Mouse (Mus musculus) cerebellum, adult 9-10 months (tissue): ENCODE results near the gene Cope.

Experiments used
- DNase-seq: peaks from one replicate; pipeline ENCODE4 v3.0.0; 2022

Gene Cope

GRCm38 (mm10) chr8:70313399-70313798 is 11.1 kb downstream of the Cope start:
- DNase-seq = peak; percentile 54

- peak; percentile 81 for DNase-seq
These were observed 13.5 kb downstream of the Cope start, which contains the start of gene Cers1 for GRCm38 (mm10) chr8:70315624-70316510. Gene Cers1 (plus strand): TSS chr8:70315775.

- peak; percentile 60 for DNase-seq
These were observed 14.5 kb downstream of the Cope start for GRCm38 (mm10) chr8:70316511-70317504.

- DNase-seq = no peak
These were observed 15.6 kb downstream of the Cope start for GRCm38 (mm10) chr8:70317872-70318271.

GRCm38 (mm10) chr8:70323716-70324115 is 21.4 kb downstream of the Cope start:
- DNase-seq = no peak

- no peak for DNase-seq
These were observed 25.2 kb downstream of the Cope start for GRCm38 (mm10) chr8:70327512-70327911.

- DNase-seq = no peak
These were observed 27.0 kb downstream of the Cope start, which contains the start of gene Gdf1 for GRCm38 (mm10) chr8:70329124-70329834. Gene Gdf1 (plus strand): TSS chr8:70329817.

- DNase-seq = peak; percentile 50
These were observed 27.8 kb downstream of the Cope start for GRCm38 (mm10) chr8:70329835-70330740.

- peak; percentile 59 for DNase-seq
These were observed 28.5 kb downstream of the Cope start for GRCm38 (mm10) chr8:70330741-70331364.

- DNase-seq = peak; percentile 55
These were observed 29.2 kb downstream of the Cope start for GRCm38 (mm10) chr8:70331526-70331925.

- DNase-seq = peak; percentile 79
These were observed 30.0 kb downstream of the Cope start for GRCm38 (mm10) chr8:70332070-70332877.

- no peak for DNase-seq
These were observed 30.5 kb downstream of the Cope start for GRCm38 (mm10) chr8:70332878-70333202.

- no peak for DNase-seq
These were observed 36.6 kb downstream of the Cope start for GRCm38 (mm10) chr8:70338931-70339330.

- DNase-seq = peak; percentile 77
These were observed 38.3 kb downstream of the Cope start for GRCm38 (mm10) chr8:70340659-70341058.

- peak; percentile 77 for DNase-seq
These were observed 39.7 kb downstream of the Cope start for GRCm38 (mm10) chr8:70342007-70342406.

GRCm38 (mm10) chr8:70343076-70343475 is 40.8 kb downstream of the Cope start:
- no peak for DNase-seq

GRCm38 (mm10) chr8:70343696-70344095 is 41.4 kb downstream of the Cope start:
- peak; percentile 72 for DNase-seq

GRCm38 (mm10) chr8:70344279-70344678 is 42.0 kb downstream of the Cope start:
- DNase-seq = no peak

GRCm38 (mm10) chr8:70347443-70347842 is 45.1 kb downstream of the Cope start:
- DNase-seq = no peak

GRCm38 (mm10) chr8:70347860-70348420 is 45.6 kb downstream of the Cope start:
- DNase-seq = no peak
